12 mouse cellular contexts compared by ENCODE assay signal in the genomic region with DNA sequence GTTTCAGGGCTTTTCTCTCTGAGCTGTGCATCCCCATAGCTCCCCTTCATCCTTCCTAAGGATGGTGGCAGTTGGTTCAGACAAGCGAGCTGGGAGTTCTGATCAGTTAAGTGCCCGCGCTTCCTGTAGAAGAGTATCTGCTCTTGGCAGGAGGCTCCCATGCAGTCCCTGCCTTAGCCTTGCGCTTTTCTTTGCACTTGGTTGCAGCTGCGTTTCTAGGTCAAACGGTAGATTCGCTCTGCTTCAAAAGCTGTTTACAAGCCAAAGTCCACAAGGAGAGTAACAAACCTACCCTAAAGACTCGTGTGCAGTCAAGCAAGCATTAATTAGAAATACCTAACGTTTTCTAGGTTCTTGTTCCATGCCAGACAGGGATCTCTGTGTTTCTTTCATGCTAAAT.
DNase-seq lines count a peak whose midpoint lies in the region; ATAC-seq and TF ChIP-seq lines count a peak whose summit lies in the region.
"Had no signal": no experiment of that assay in that cellular context is flagged by ENCODE, and none has a peak within 500 bp of the region (broad histone marks: within the 10 kb centered on the region; RNA-seq: fewer than 3 reads in every experiment).

No protein-coding gene starts in this region.

- ATAC-seq in heart, embryonic 16.5 days (replicated peaks; ENCODE audit: extremely low read depth, insufficient read depth, low FRiP score): no peak
- ATAC-seq: forebrain, embryonic 13.5 days had no signal

- H3K4me3 ChIP-seq in heart, embryonic 16.5 days (ENCODE audit: low read length): no peak overlapping the region
- H3K4me3 ChIP-seq in testis, adult 2 months (ENCODE audit: control insufficient read depth, low read depth, low read length): peak overlapping the region; percentile 30
- no peak overlapping the region for H3K4me3 ChIP-seq in limb, embryonic 10.5 days
- H3K4me3 ChIP-seq: forebrain, embryonic 13.5 days had no signal

- no peak overlapping the region for H3K9ac ChIP-seq in heart, embryonic 16.5 days (ENCODE audit: low read length)
- H3K9ac ChIP-seq: forebrain, embryonic 13.5 days had no signal

- 63% methylated on average over 9 of the region's 9 CpGs for whole genome bisulfite sequencing in heart, embryonic 16.5 days
- 81% methylated on average over 9 of the region's 9 CpGs for WGBS in limb, embryonic 10.5 days

- H3K27me3 ChIP-seq in heart, embryonic 16.5 days (ENCODE audit: control insufficient read depth, insufficient read depth, low read length): no peaks in the 10 kb centered on the region
- H3K27me3 ChIP-seq in testis, adult 2 months (ENCODE audit: control insufficient read depth, insufficient read depth, low read length): no peaks in the 10 kb centered on the region
- no peaks in the 10 kb centered on the region for H3K27me3 ChIP-seq in limb, embryonic 10.5 days (ENCODE audit: low read depth, poor library complexity, severe bottlenecking)
- H3K27me3 ChIP-seq: forebrain, embryonic 13.5 days had no signal

- 0 out of 2 replicates have a peak, but pooled peaks have one; percentile 15 for TF ChIP-seq POLR2A in testis, adult 2 months (IDR thresholded peaks at IDR 0.05; ENCODE audit: control insufficient read depth, low read depth, low read length)

- no peak for TF ChIP-seq CTCF in testis, adult 2 months (IDR thresholded peaks at IDR 0.05; ENCODE audit: control insufficient read depth, insufficient read depth, insufficient replicate concordance, low read depth, low read length)

- peaks cover 3% of the 10 kb centered on the region; the same call in 1 of the 2 replicates for H3K9me3 ChIP-seq in heart, embryonic 16.5 days (replicated peaks; ENCODE audit: control insufficient read depth, low read length)
- no peaks in the 10 kb centered on the region for H3K9me3 ChIP-seq in limb, embryonic 10.5 days (replicated peaks)
- H3K9me3 ChIP-seq: forebrain, embryonic 13.5 days had no signal

- H3K4me2 ChIP-seq in heart, embryonic 16.5 days (ENCODE audit: low read depth, low read length): peak overlapping the region; percentile 43; the same call in 1 of the 2 replicates
- H3K4me2 ChIP-seq: forebrain, embryonic 13.5 days had no signal

- no peak for DNase-seq in heart, adult 9 months (ENCODE audit: low spot score in 2 of 2)
- DNase-seq in testis, postnatal 10 days (ENCODE audit: low spot score): no peak
- peak; percentile 63 to 79 for DNase-seq in kidney, postnatal 36 days
- no peak for DNase-seq in limb, embryonic 10.5 days (ENCODE audit: low spot score)
- no peak for DNase-seq in adrenal gland, adult 18-20 months (ENCODE audit: low spot score in 2 of 2)
- DNase-seq in spleen, adult 18-20 months: no peak
- DNase-seq: gastrocnemius, postnatal 25 days; lung, postnatal 10 days; thymus, adult 18-20 months had no signal

- H3K36me3 ChIP-seq in heart, embryonic 16.5 days (ENCODE audit: control insufficient read depth, insufficient read depth): no peaks in the 10 kb centered on the region
- H3K36me3 ChIP-seq in testis, adult 2 months (ENCODE audit: control insufficient read depth, insufficient read depth, low read length): no peaks in the 10 kb centered on the region
- no peaks in the 10 kb centered on the region for H3K36me3 ChIP-seq in limb, embryonic 10.5 days

- peaks cover 3% of the 10 kb centered on the region; the same call in 1 of the 2 replicates for H3K4me1 ChIP-seq in heart, embryonic 16.5 days (ENCODE audit: control insufficient read depth, insufficient read depth, low read length)
- H3K4me1 ChIP-seq in testis, adult 2 months (ENCODE audit: control insufficient read depth, insufficient read depth, low read length): peaks cover 9% of the 10 kb centered on the region
- peaks cover 12% of the 10 kb centered on the region for H3K4me1 ChIP-seq in limb, embryonic 10.5 days

- H3K27ac ChIP-seq in heart, embryonic 16.5 days (ENCODE audit: low read length): no peak overlapping the region
- peak overlapping the region; percentile 80 for H3K27ac ChIP-seq in testis, adult 2 months (ENCODE audit: control insufficient read depth, insufficient read depth, low read depth, low read length)
- H3K27ac ChIP-seq in limb, embryonic 10.5 days: no peak overlapping the region
- H3K27ac ChIP-seq: forebrain, embryonic 13.5 days had no signal

Comparison
In these comparisons a context has a peak if more than half of its experiments do, and no peak if none do; other contexts are left out.
1. DNase-seq: peak in kidney, postnatal 36 days (2 of 2); none in heart, adult 9 months (0 of 2), testis, postnatal 10 days (single experiment), limb, embryonic 10.5 days (single experiment), adrenal gland, adult 18-20 months (0 of 2) and spleen, adult 18-20 months (0 of 2).